Mouse (Mus musculus): ENCODE measurements around the gene Eps15. TPM values are rescaled to one million over a fixed set of nuclear protein-coding genes. Genes with fewer than 3 reads are reported as not detected.

The Eps15 gene
- polyA plus RNA-seq, 1 experiment, result 135 TPM

DNA sequence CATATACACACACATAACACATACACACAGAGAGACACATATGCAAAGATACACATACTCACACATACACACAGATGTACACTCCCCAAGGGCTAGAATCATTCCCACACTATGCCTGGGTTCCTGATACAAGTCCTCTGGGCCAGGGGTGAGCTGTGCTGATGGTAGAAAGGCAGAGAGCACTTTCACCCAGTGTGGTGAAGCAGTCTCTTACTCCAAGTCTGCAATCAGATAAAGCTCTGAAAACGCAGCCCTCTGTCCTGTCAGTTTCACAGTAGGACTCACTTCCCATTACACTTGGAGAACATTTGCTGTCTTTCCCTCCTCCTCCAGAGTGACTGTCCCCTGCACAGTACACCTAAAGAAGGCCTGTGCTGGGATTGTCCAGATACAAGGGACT is 147.0 kb downstream of the Eps15 start:
- 73% methylated on average over 1 of the region's 1 CpGs for WGBS
- TF ChIP-seq CTCF (IDR thresholded peaks at IDR 0.05; ENCODE audit: borderline replicate concordance, insufficient read depth, low read depth, low read length) (no peak), POLR2A (IDR thresholded peaks at IDR 0.05; ENCODE audit: borderline replicate concordance, insufficient read depth, low read length) (no peak)

DNA sequence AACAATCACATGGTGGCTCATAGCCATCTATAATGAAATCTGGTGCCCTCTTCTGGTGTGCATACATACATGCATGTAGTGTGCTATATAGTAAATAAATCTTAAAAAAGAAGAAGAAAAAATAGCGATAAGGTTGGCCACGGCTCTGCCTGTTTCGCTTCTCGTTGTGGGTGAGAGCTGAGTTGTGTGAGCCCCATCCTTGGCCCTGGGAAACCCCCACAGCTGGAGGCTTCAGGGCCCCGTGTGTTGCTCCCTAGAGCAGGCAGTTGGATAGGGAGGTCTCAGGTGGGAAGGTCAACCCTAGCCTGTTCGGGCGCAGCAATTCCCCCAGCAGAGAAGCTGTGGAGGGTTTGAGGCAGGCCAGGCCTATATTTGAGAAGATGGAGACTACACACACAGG is 150.2 kb downstream of the Eps15 start:
- DNase-seq, result no peak
- H3K27ac ChIP-seq (ENCODE audit: insufficient read depth, low read length), result no peak overlapping the region
- H3K4me3 ChIP-seq (replicated peaks; ENCODE audit: insufficient read depth, low read depth, low read length), result no peak overlapping the region
- 96% methylated on average over 7 of the region's 7 CpGs for WGBS
- H3K27me3 ChIP-seq (ENCODE audit: control insufficient read depth, insufficient read depth, low read length), result no peaks in the 10 kb centered on the region
- peaks cover 7% of the 10 kb centered on the region; the same call in 1 of the 2 replicates for H3K4me1 ChIP-seq (ENCODE audit: control insufficient read depth, insufficient read depth, low read length)
- no peak for TF ChIP-seq CTCF (IDR thresholded peaks at IDR 0.05; ENCODE audit: borderline replicate concordance, insufficient read depth, low read depth, low read length)
- TF ChIP-seq POLR2A (IDR thresholded peaks at IDR 0.05; ENCODE audit: borderline replicate concordance, insufficient read depth, low read length), result no peak

More for the DNA sequence above, 147.0 kb downstream of the Eps15 start:
- no peak for DNase-seq
- Histone ChIP-seq H3K27ac (ENCODE audit: insufficient read depth, low read length) (no peak overlapping the region), H3K27me3 (ENCODE audit: control insufficient read depth, insufficient read depth, low read length) (no peaks in the 10 kb centered on the region), H3K4me1 (ENCODE audit: control insufficient read depth, insufficient read depth, low read length) (no peaks in the 10 kb centered on the region), H3K4me3 (replicated peaks; ENCODE audit: insufficient read depth, low read depth, low read length) (no peak overlapping the region)

DNA sequence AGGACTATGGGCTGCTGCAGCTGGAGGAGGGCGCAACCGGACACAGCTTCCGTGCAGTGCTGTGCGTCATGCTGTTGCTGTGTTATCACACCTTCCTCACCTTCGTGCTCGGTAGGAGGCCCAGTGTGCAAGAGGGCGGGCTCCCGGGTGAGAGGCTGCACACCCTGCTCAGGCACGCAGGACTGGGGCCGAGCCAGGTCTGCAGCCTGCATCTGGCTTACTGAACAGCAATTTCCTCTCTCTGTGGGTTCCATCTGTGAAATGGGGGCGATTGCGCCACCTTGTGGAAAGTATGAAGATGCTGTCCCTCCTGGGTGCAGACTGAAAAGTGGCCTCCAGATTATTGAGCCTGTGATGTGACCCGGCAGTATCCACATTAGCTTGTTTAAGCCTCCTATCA is 150.8 kb downstream of the Eps15 start:
- Histone ChIP-seq H3K27ac (ENCODE audit: insufficient read depth, low read length) (no peak overlapping the region), H3K27me3 (ENCODE audit: control insufficient read depth, insufficient read depth, low read length) (no peaks in the 10 kb centered on the region), H3K4me3 (replicated peaks; ENCODE audit: insufficient read depth, low read depth, low read length) (no peak overlapping the region), H3K4me1 (ENCODE audit: control insufficient read depth, insufficient read depth, low read length) (peaks cover 7% of the 10 kb centered on the region; the same call in 1 of the 2 replicates)
- TF ChIP-seq CTCF (IDR thresholded peaks at IDR 0.05; ENCODE audit: borderline replicate concordance, insufficient read depth, low read depth, low read length) (peak; percentile 59; the same call in 1 of the 2 replicates), POLR2A (IDR thresholded peaks at IDR 0.05; ENCODE audit: borderline replicate concordance, insufficient read depth, low read length) (no peak)
- WGBS, result 52% methylated on average over 13 of the region's 13 CpGs
- DNase-seq, result peak; percentile 55 to 56

DNA sequence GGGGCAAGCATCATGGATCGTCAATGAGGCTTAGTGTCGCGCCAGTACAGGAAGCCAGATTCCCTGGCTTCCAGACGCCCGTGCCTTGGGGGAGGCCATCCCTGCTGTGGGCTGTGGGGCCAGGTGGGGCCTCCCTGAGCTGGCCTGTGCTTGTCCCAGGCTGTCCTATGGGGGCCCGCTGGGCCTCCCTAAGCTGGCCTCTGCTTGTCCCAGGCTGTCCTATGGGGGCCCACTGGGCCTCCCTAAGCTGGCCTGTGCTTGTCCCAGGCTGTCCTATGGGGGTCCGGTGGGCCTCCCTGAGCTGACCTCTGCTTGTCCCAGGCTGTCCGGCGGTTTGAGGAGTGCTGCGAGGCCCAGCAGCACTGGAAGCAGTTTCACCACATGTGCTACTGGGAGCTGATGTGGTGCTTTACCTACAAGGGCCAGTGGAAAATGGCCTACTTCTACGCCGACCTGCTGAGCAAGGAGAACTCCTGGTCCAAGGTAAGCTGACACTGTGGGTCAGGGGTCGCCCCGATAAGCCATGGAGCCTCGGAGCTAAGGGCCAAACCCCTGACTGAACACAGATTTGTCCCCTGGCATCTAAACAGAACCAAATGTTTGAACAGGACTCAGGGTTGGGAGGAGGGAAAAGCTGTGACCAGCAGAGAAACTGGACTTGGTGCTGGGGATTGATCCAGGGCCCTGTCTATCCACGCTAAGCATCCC is 152.8 kb downstream of the Eps15 start:
- H3K4me3 ChIP-seq (replicated peaks; ENCODE audit: insufficient read depth, low read depth, low read length), result no peak overlapping the region
- H3K4me1 ChIP-seq (ENCODE audit: control insufficient read depth, insufficient read depth, low read length), result peaks cover 7% of the 10 kb centered on the region; the same call in 1 of the 2 replicates
- no peak for DNase-seq
- no peaks in the 10 kb centered on the region for H3K27me3 ChIP-seq (ENCODE audit: control insufficient read depth, insufficient read depth, low read length)
- no peak for TF ChIP-seq CTCF (IDR thresholded peaks at IDR 0.05; ENCODE audit: borderline replicate concordance, insufficient read depth, low read depth, low read length)
- no peak for TF ChIP-seq POLR2A (IDR thresholded peaks at IDR 0.05; ENCODE audit: borderline replicate concordance, insufficient read depth, low read length)
- no peak overlapping the region for H3K27ac ChIP-seq (ENCODE audit: insufficient read depth, low read length)
- 84% methylated on average over 16 of the region's 16 CpGs for WGBS

DNA sequence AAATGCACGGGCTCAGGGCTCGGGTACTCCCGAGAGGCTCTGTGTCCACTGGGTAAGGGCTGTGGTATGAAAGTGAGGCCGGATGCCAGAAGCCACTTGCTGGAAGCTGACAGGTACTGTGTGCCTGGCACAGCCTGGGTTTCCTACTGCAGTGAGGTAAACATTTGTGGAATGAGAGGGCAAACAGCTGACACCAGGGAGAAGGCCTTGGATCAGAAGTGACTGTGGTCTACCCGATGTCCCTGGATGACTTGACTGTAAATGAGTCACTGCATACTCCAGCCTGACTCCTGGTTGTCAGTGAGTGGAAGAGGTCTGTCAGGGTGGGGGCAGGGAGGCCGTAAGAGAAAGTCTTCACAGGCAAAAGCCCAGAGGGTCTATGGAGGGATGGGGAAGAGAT is 153.6 kb downstream of the Eps15 start:
- WGBS, result 30% methylated on average over 6 of the region's 6 CpGs
- DNase-seq, result peak; percentile 39 to 61
- Histone ChIP-seq H3K27me3 (ENCODE audit: control insufficient read depth, insufficient read depth, low read length) (no peaks in the 10 kb centered on the region), H3K4me3 (replicated peaks; ENCODE audit: insufficient read depth, low read depth, low read length) (no peak overlapping the region), H3K4me1 (ENCODE audit: control insufficient read depth, insufficient read depth, low read length) (peaks cover 7% of the 10 kb centered on the region; the same call in 1 of the 2 replicates), H3K27ac (ENCODE audit: insufficient read depth, low read length) (no peak overlapping the region)
- no peak for TF ChIP-seq CTCF (IDR thresholded peaks at IDR 0.05; ENCODE audit: borderline replicate concordance, insufficient read depth, low read depth, low read length)
- TF ChIP-seq POLR2A (IDR thresholded peaks at IDR 0.05; ENCODE audit: borderline replicate concordance, insufficient read depth, low read length), result no peak

DNA sequence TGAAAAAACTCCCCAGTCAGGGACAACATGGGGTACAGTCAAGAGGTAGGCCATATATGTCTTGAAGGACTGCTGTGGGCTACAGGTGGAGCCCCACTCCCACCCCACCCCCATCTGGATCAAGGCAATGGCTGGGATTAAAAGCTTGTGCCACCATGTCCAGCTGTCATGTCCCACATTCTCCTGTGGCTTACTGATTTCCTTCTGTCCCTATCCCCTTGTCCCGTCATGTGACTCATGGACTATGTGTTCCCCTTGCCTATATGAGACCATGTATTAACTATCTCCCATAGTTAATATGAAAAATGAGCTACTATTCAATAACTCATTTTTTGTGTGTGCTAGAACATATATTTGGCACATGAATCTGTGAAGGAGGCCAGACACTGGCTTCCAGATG is 154.2 kb downstream of the Eps15 start:
- no peak for DNase-seq

More for the DNA sequence above, 154.2 kb downstream of the Eps15 start:
- WGBS, result 97% methylated on average over 1 of the region's 1 CpGs
- TF ChIP-seq CTCF (IDR thresholded peaks at IDR 0.05; ENCODE audit: borderline replicate concordance, insufficient read depth, low read depth, low read length) (no peak), POLR2A (IDR thresholded peaks at IDR 0.05; ENCODE audit: borderline replicate concordance, insufficient read depth, low read length) (no peak)
- Histone ChIP-seq H3K4me1 (ENCODE audit: control insufficient read depth, insufficient read depth, low read length) (peaks cover 7% of the 10 kb centered on the region; the same call in 1 of the 2 replicates), H3K27ac (ENCODE audit: insufficient read depth, low read length) (no peak overlapping the region), H3K4me3 (replicated peaks; ENCODE audit: insufficient read depth, low read depth, low read length) (no peak overlapping the region), H3K27me3 (ENCODE audit: control insufficient read depth, insufficient read depth, low read length) (no peaks in the 10 kb centered on the region)

Other genes starting within 250 kb of the Eps15 start
- 113 and 120 TPM in 2 replicates for gene Osbpl9, start 78.0 kb upstream of the Eps15 start, polyA plus RNA-seq (2012; rRNA removed)
- 1.3 and 1.8 TPM in 2 replicates for gene Calr4, start 45.8 kb upstream of the Eps15 start, polyA plus RNA-seq (2012; rRNA removed)
- 15.9 and 16.3 TPM in 2 replicates for gene Ttc39a, start 126.4 kb downstream of the Eps15 start, polyA plus RNA-seq (2012; rRNA removed)
- gene Rnf11, start 204.5 kb downstream of the Eps15 start, polyA plus RNA-seq (2012; rRNA removed), result 145 and 161 TPM in 2 replicates

All from cerebellum, adult 2 months (tissue).